Mouse (Mus musculus): ENCODE results near the gene Ptgir. TPM values are rescaled to one million over a fixed set of nuclear protein-coding genes. Genes with fewer than 3 reads are reported as not detected.

Gene Ptgir
- polyA plus RNA-seq (2014; fragmentation: Nextera tagmentation; extraction: Ambion mirVana) = 1.3 and 1.6 TPM in 2 replicates

- Histone ChIP-seq H3K27ac (ENCODE audit: low read depth) (no peak within 1 kb of the TSS), H3K9me3 (ENCODE audit: low read depth, low read length) (no peaks in the 10 kb centered on the region), H3K36me3 (ENCODE audit: insufficient read depth) (no peaks in the 10 kb centered on the region), H3K27me3 (ENCODE audit: insufficient read depth, low read length) (peaks cover 10% of the 10 kb centered on the region; the same call in 1 of the 2 replicates), H3K4me1 (ENCODE audit: insufficient read depth) (peaks cover 16% of the 10 kb centered on the region), H3K4me2 (no peak within 1 kb of the TSS), H3K4me3 (ENCODE audit: low read depth, low read length) (no peak within 1 kb of the TSS), H3K9ac (0 out of 2 replicates have a peak within 1 kb of the TSS, but pooled peaks have one; percentile 13)
- WGBS = 9% methylated on average over 6 of the region's 6 CpGs
- DNase-seq (no peak), ATAC-seq (ENCODE audit: insufficient read depth) (peak; percentile 35; the same call in 1 of the 2 replicates)
- TF ChIP-seq CTCF (IDR thresholded peaks at IDR 0.05; ENCODE audit: low read depth) = no peak
These were observed at the start of gene Ptgir for GRCm38 (mm10) chr7:16906281-16906680. Ptgir (plus strand) TSS chr7:16906490.

- peak; percentile 54 for DNase-seq
- H3K4me3 ChIP-seq (ENCODE audit: low read depth, low read length) = no peak overlapping the region
- no peak overlapping the region for H3K9ac ChIP-seq
- H3K27ac ChIP-seq (ENCODE audit: low read depth) = no peak overlapping the region
- no peaks in the 10 kb centered on the region for H3K27me3 ChIP-seq (ENCODE audit: insufficient read depth, low read length)
- ATAC-seq (ENCODE audit: insufficient read depth) = no peak
- no peaks in the 10 kb centered on the region for H3K9me3 ChIP-seq (ENCODE audit: low read depth, low read length)
- TF ChIP-seq CTCF (IDR thresholded peaks at IDR 0.05; ENCODE audit: low read depth) = peak; percentile 78
- H3K4me2 ChIP-seq = no peak overlapping the region
- WGBS = 23% methylated on average over 17 of the region's 17 CpGs
- H3K4me1 ChIP-seq (ENCODE audit: insufficient read depth) = no peaks in the 10 kb centered on the region
- H3K36me3 ChIP-seq (ENCODE audit: insufficient read depth) = peaks cover 61% of the 10 kb centered on the region
These were observed 48.0 kb upstream of the Ptgir start for GRCm38 (mm10) chr7:16858336-16858735.

- ATAC-seq (ENCODE audit: insufficient read depth) = no peak
- DNase-seq = peak; percentile 85
These were observed 46.2 kb upstream of the Ptgir start for GRCm38 (mm10) chr7:16859902-16860651.

GRCm38 (mm10) chr7:16867488-16867887 lies 38.8 kb upstream of the Ptgir start:
- H3K36me3 ChIP-seq (ENCODE audit: insufficient read depth) = peaks cover 51% of the 10 kb centered on the region
- no peak overlapping the region for H3K9ac ChIP-seq
- no peak overlapping the region for H3K4me2 ChIP-seq
- no peaks in the 10 kb centered on the region for H3K27me3 ChIP-seq (ENCODE audit: insufficient read depth, low read length)
- 66% methylated on average over 3 of the region's 3 CpGs for WGBS
- no peak for TF ChIP-seq CTCF (IDR thresholded peaks at IDR 0.05; ENCODE audit: low read depth)
- no peak for ATAC-seq (ENCODE audit: insufficient read depth)
- no peak overlapping the region for H3K4me3 ChIP-seq (ENCODE audit: low read depth, low read length)
- no peak for DNase-seq
- no peak overlapping the region for H3K27ac ChIP-seq (ENCODE audit: low read depth)
- no peaks in the 10 kb centered on the region for H3K9me3 ChIP-seq (ENCODE audit: low read depth, low read length)
- H3K4me1 ChIP-seq (ENCODE audit: insufficient read depth) = no peaks in the 10 kb centered on the region

More at GRCm38 (mm10) chr7:16859902-16860651, 46.2 kb upstream of the Ptgir start:
- H3K9ac ChIP-seq = no peak overlapping the region
- peaks cover 54% of the 10 kb centered on the region for H3K36me3 ChIP-seq (ENCODE audit: insufficient read depth)
- 33% methylated on average over 5 of the region's 5 CpGs for WGBS
- no peak overlapping the region for H3K4me3 ChIP-seq (ENCODE audit: low read depth, low read length)
- no peaks in the 10 kb centered on the region for H3K4me1 ChIP-seq (ENCODE audit: insufficient read depth)
- peak; percentile 84 for TF ChIP-seq CTCF (IDR thresholded peaks at IDR 0.05; ENCODE audit: low read depth)
- no peaks in the 10 kb centered on the region for H3K9me3 ChIP-seq (ENCODE audit: low read depth, low read length)
- H3K27ac ChIP-seq (ENCODE audit: low read depth) = no peak overlapping the region
- H3K4me2 ChIP-seq = no peak overlapping the region
- H3K27me3 ChIP-seq (ENCODE audit: insufficient read depth, low read length) = no peaks in the 10 kb centered on the region

GRCm38 (mm10) chr7:16869497-16869896 lies 36.8 kb upstream of the Ptgir start:
- DNase-seq (peak; percentile 71), ATAC-seq (ENCODE audit: insufficient read depth) (peak; percentile 83)
- no peaks in the 10 kb centered on the region for H3K27me3 ChIP-seq (ENCODE audit: insufficient read depth, low read length)
- TF ChIP-seq CTCF (IDR thresholded peaks at IDR 0.05; ENCODE audit: low read depth) = no peak
- 27% methylated on average over 16 of the region's 16 CpGs for WGBS
- no peak overlapping the region for H3K4me3 ChIP-seq (ENCODE audit: low read depth, low read length)
- H3K4me2 ChIP-seq = peak overlapping the region; percentile 39; the same call in 1 of the 2 replicates
- H3K4me1 ChIP-seq (ENCODE audit: insufficient read depth) = no peaks in the 10 kb centered on the region
- H3K27ac ChIP-seq (ENCODE audit: low read depth) = no peak overlapping the region
- H3K36me3 ChIP-seq (ENCODE audit: insufficient read depth) = peaks cover 46% of the 10 kb centered on the region
- no peaks in the 10 kb centered on the region for H3K9me3 ChIP-seq (ENCODE audit: low read depth, low read length)
- H3K9ac ChIP-seq = no peak overlapping the region

GRCm38 (mm10) chr7:16871600-16871999 lies 34.7 kb upstream of the Ptgir start:
- Histone ChIP-seq H3K36me3 (ENCODE audit: insufficient read depth) (peaks cover 31% of the 10 kb centered on the region), H3K4me1 (ENCODE audit: insufficient read depth) (no peaks in the 10 kb centered on the region), H3K9ac (no peak overlapping the region), H3K9me3 (ENCODE audit: low read depth, low read length) (no peaks in the 10 kb centered on the region), H3K4me2 (no peak overlapping the region), H3K4me3 (ENCODE audit: low read depth, low read length) (no peak overlapping the region), H3K27ac (ENCODE audit: low read depth) (no peak overlapping the region), H3K27me3 (ENCODE audit: insufficient read depth, low read length) (no peaks in the 10 kb centered on the region)
- DNase-seq (peak; percentile 46), ATAC-seq (ENCODE audit: insufficient read depth) (no peak)
- 81% methylated on average over 10 of the region's 10 CpGs for WGBS
- no peak for TF ChIP-seq CTCF (IDR thresholded peaks at IDR 0.05; ENCODE audit: low read depth)

GRCm38 (mm10) chr7:16872478-16872877 lies 33.8 kb upstream of the Ptgir start:
- TF ChIP-seq CTCF (IDR thresholded peaks at IDR 0.05; ENCODE audit: low read depth) = no peak
- ATAC-seq (ENCODE audit: insufficient read depth) = no peak
- Histone ChIP-seq H3K27me3 (ENCODE audit: insufficient read depth, low read length) (no peaks in the 10 kb centered on the region), H3K27ac (ENCODE audit: low read depth) (no peak overlapping the region), H3K9me3 (ENCODE audit: low read depth, low read length) (no peaks in the 10 kb centered on the region), H3K4me3 (ENCODE audit: low read depth, low read length) (no peak overlapping the region), H3K4me1 (ENCODE audit: insufficient read depth) (peaks cover 4% of the 10 kb centered on the region; the same call in 1 of the 2 replicates), H3K36me3 (ENCODE audit: insufficient read depth) (peaks cover 31% of the 10 kb centered on the region), H3K4me2 (no peak overlapping the region), H3K9ac (no peak overlapping the region)
- no peak for DNase-seq
- 89% methylated on average over 9 of the region's 9 CpGs for WGBS

Data from lung, embryonic 14.5 days (tissue).